Mouse (Mus musculus) liver, embryonic 14.5 days (tissue): ENCODE data around the gene Pkig. TPM values are rescaled to one million over a fixed set of nuclear protein-coding genes. Genes with fewer than 3 reads are reported as not detected.

ENCODE experiments used
- ATAC-seq: fragments of 200-750 bp; cut with Nextera tagmentation; 2 replicates; pipeline ENCODE4 v1.8.0; 2017; ENCODE audit warnings: moderate number of reproducible peaks, mild to moderate bottlenecking, moderate library complexity; ENCODE audit not compliant: insufficient read depth
- DNase-seq, 3 experiments: peaks; one replicate each; pipeline ENCODE4 v3.0.0-alpha.2; 2012 to 2013; ENCODE audit warnings: low read depth in 3 of 3, low spot score in 3 of 3
- H3K27ac ChIP-seq: fragments of 300-500 bp; sonication (generic); 2 replicates; pipeline ENCODE4 v1.5.1; 2014; ENCODE audit warnings: moderate library complexity, mild to moderate bottlenecking, control low read depth, inconsistent platforms
- H3K27me3 ChIP-seq: fragments of 300-500 bp; sonication (generic); 2 replicates; pipeline ENCODE4 v1.6.1; 2014; ENCODE audit warnings: mild to moderate bottlenecking, low read length, moderate library complexity; ENCODE audit not compliant: control insufficient read depth, insufficient read depth
- H3K36me3 ChIP-seq: fragments of 300-500 bp; sonication (generic); replicated peaks from 2 replicates; pipeline ENCODE4 v1.6.1; 2014; ENCODE audit warnings: low read depth; ENCODE audit not compliant: control insufficient read depth, insufficient read depth
- H3K4me1 ChIP-seq, 2 experiments: fragments of 200-500 bp in 1 of 2; fragments of 300-500 bp in 1 of 2; sonication (generic) in 1 of 2; replicated peaks; 2 replicates each; pipeline ENCODE4 v1.6.1; 2012 to 2014; ENCODE audit warnings: antibody characterized with exemption in 1 of 2, inconsistent platforms in 1 of 2, low read length in 1 of 2; ENCODE audit not compliant: control insufficient read depth in 2 of 2, insufficient read depth in 2 of 2
- H3K4me2 ChIP-seq: fragments of 300-500 bp; sonication (generic); 2 replicates; pipeline ENCODE4 v1.6.1; 2014; ENCODE audit warnings: low read depth, mild to moderate bottlenecking, control low read depth, moderate library complexity
- H3K4me3 ChIP-seq, 2 experiments: fragments of 200-500 bp in 1 of 2; fragments of 300-500 bp in 1 of 2; sonication (generic) in 1 of 2; 2 replicates each; pipeline ENCODE4 v1.5.1; 2012 to 2014; ENCODE audit warnings: low read depth in 2 of 2, low read length in 2 of 2, mild to moderate bottlenecking in 2 of 2, control low read depth in 1 of 2, inconsistent platforms in 1 of 2, moderate library complexity in 1 of 2; ENCODE audit not compliant: insufficient read depth in 1 of 2
- H3K9ac ChIP-seq: fragments of 300-500 bp; sonication (generic); replicated peaks from 2 replicates; pipeline ENCODE4 v1.6.1; 2014; ENCODE audit warnings: mild to moderate bottlenecking, control low read depth, moderate library complexity
- H3K9me3 ChIP-seq: fragments of 300-500 bp; sonication (generic); 2 replicates; pipeline ENCODE4 v1.6.1; 2016; ENCODE audit warnings: low read length, mixed read lengths; ENCODE audit not compliant: control insufficient read depth
- CTCF ChIP-seq: IDR thresholded peaks from 2 replicates; pipeline ENCODE4 v1.5.1; 2016; ENCODE audit warnings: antibody characterized with exemption, low read depth, control low read depth
- EP300 ChIP-seq: IDR thresholded peaks from 2 replicates; pipeline ENCODE4 v1.6.1; 2016; ENCODE audit warnings: antibody characterized with exemption, low read depth
- WGBS: fragments of 180-500 bp; shearing (Covaris S2); extraction: QIAGEN DNeasy Blood & Tissue Kit; methylation state at CpG from one replicate; pipeline ENCODE4 v1.1.7; 2014; ENCODE audit not compliant: insufficient replicate concordance; 5-methylcytosine and 5-hydroxymethylcytosine counted together
- polyA plus RNA-seq, 2 experiments: library from polyadenylated mRNA; depleted of rRNA in 1 of 2; stranded (reverse) in 1 of 2; unstranded in 1 of 2; fragments of >200 nt; fragmentation: Nextera tagmentation in 1 of 2; extraction: Ambion mirVana in 1 of 2; gene quantifications; 2 replicates each; pipeline versions ENCODE4 v1.2.1 to v1.2.3; 2012 to 2014

Pkig gene
- polyA plus RNA-seq, 2 experiments: 50.9 to 99.0 TPM

- Histone ChIP-seq H3K9me3 (no peaks in the 10 kb centered on the region), H3K4me1 (peaks cover 0 to 22% of the 10 kb centered on the region in 2 experiments; a peak in 3 of 4 replicates), H3K4me2 (no peak overlapping the region), H3K27ac (no peak overlapping the region), H3K36me3 (no peaks in the 10 kb centered on the region), H3K9ac (no peak overlapping the region), H3K27me3 (no peaks in the 10 kb centered on the region), H3K4me3 (no peak overlapping the region)
- DNase-seq: no peak
- no peak for ATAC-seq
- TF ChIP-seq EP300 (no peak), CTCF (no peak)
- 57% methylated on average over 5 of the region's 5 CpGs for WGBS
Observed at GRCm38 (mm10) chr2:163674397-163674796, 16.2 kb downstream of the Pkig start.

- no peak overlapping the region for H3K4me3 ChIP-seq
- no peaks in the 10 kb centered on the region for H3K9me3 ChIP-seq
- H3K27ac ChIP-seq: no peak overlapping the region
- no peak for DNase-seq
- no peaks in the 10 kb centered on the region for H3K36me3 ChIP-seq
- H3K27me3 ChIP-seq: no peaks in the 10 kb centered on the region
- no peak for TF ChIP-seq EP300
- TF ChIP-seq CTCF: no peak
- H3K4me1 ChIP-seq: peaks cover 0 to 22% of the 10 kb centered on the region in 2 experiments; a peak in 3 of 4 replicates
- ATAC-seq: no peak
- WGBS: 51% methylated on average over 5 of the region's 5 CpGs
- no peak overlapping the region for H3K4me2 ChIP-seq
- no peak overlapping the region for H3K9ac ChIP-seq
Observed at GRCm38 (mm10) chr2:163675144-163675619, 17.0 kb downstream of the Pkig start.

- Histone ChIP-seq H3K9me3 (no peaks in the 10 kb centered on the region), H3K27me3 (no peaks in the 10 kb centered on the region), H3K4me1 (peaks cover 0 to 22% of the 10 kb centered on the region in 2 experiments; a peak in 3 of 4 replicates), H3K4me2 (no peak overlapping the region), H3K27ac (no peak overlapping the region), H3K4me3 (no peak overlapping the region), H3K36me3 (no peaks in the 10 kb centered on the region), H3K9ac (no peak overlapping the region)
- DNase-seq: no peak
- WGBS: 70% methylated on average over 6 of the region's 6 CpGs
- TF ChIP-seq EP300 (no peak), CTCF (no peak)
- ATAC-seq: no peak
Observed at GRCm38 (mm10) chr2:163675662-163676061, 17.5 kb downstream of the Pkig start.

GRCm38 (mm10) chr2:163676321-163676720 is 18.1 kb downstream of the Pkig start:
- H3K27ac ChIP-seq: no peak overlapping the region
- no peak for DNase-seq
- H3K9me3 ChIP-seq: no peaks in the 10 kb centered on the region
- no peak overlapping the region for H3K4me2 ChIP-seq
- no peak overlapping the region for H3K4me3 ChIP-seq
- H3K9ac ChIP-seq: no peak overlapping the region
- WGBS: 82% methylated on average over 4 of the region's 4 CpGs
- H3K36me3 ChIP-seq: no peaks in the 10 kb centered on the region
- no peak for TF ChIP-seq CTCF
- TF ChIP-seq EP300: no peak
- H3K27me3 ChIP-seq: no peaks in the 10 kb centered on the region
- H3K4me1 ChIP-seq: peaks cover 0 to 22% of the 10 kb centered on the region in 2 experiments; a peak in 3 of 4 replicates
- ATAC-seq: no peak

- H3K27ac ChIP-seq: no peak overlapping the region
- H3K4me2 ChIP-seq: no peak overlapping the region
- WGBS: 67% methylated on average over 3 of the region's 3 CpGs
- no peaks in the 10 kb centered on the region for H3K36me3 ChIP-seq
- no peak for TF ChIP-seq CTCF
- TF ChIP-seq EP300: no peak
- ATAC-seq (no peak), DNase-seq (no peak)
- peaks cover 0 to 22% of the 10 kb centered on the region in 2 experiments; a peak in 3 of 4 replicates for H3K4me1 ChIP-seq
- no peaks in the 10 kb centered on the region for H3K9me3 ChIP-seq
- H3K4me3 ChIP-seq: no peak overlapping the region
- H3K27me3 ChIP-seq: no peaks in the 10 kb centered on the region
- no peak overlapping the region for H3K9ac ChIP-seq
Observed at GRCm38 (mm10) chr2:163676745-163677144, 18.6 kb downstream of the Pkig start.
